Mouse (Mus musculus) cerebellum, adult 2 months (tissue): ENCODE data around the gene Ncoa5. TPM values are rescaled to one million over a fixed set of nuclear protein-coding genes. Genes with fewer than 3 reads are reported as not detected.

Experiments used
- DNase-seq, 2 experiments: peaks; one replicate each; pipeline ENCODE4 v3.0.0; 2021
- H3K27ac ChIP-seq: fragments of 200-500 bp; 2 replicates; pipeline ENCODE4 v1.5.1; 2012; ENCODE audit warnings: low read length, control low read depth, inconsistent platforms; ENCODE audit not compliant: insufficient read depth
- H3K27me3 ChIP-seq: fragments of 200-500 bp; 2 replicates; pipeline ENCODE4 v1.6.1; 2012; ENCODE audit warnings: inconsistent platforms, mild to moderate bottlenecking, low read length, moderate library complexity; ENCODE audit not compliant: control insufficient read depth, insufficient read depth
- H3K4me1 ChIP-seq: fragments of 200-500 bp; 2 replicates; pipeline ENCODE4 v1.6.1; 2011; ENCODE audit warnings: low read length; ENCODE audit not compliant: control insufficient read depth, insufficient read depth
- H3K4me3 ChIP-seq: fragments of 200-500 bp; replicated peaks from 2 replicates; pipeline ENCODE3; 2011; ENCODE audit warnings: mild to moderate bottlenecking, low read depth, low read length, control low read depth; ENCODE audit not compliant: insufficient read depth
- CTCF ChIP-seq: fragments of 200-500 bp; IDR thresholded peaks from 2 replicates; pipeline ENCODE4 v1.5.1; 2011; ENCODE audit warnings: low read depth, mild to moderate bottlenecking, control low read depth, low read length, moderate library complexity, borderline replicate concordance; ENCODE audit not compliant: insufficient read depth
- POLR2A ChIP-seq: fragments of 200-500 bp; IDR thresholded peaks from 2 replicates; pipeline ENCODE4 v1.6.1; 2011; ENCODE audit warnings: low read length, control low read depth, borderline replicate concordance; ENCODE audit not compliant: insufficient read depth
- WGBS: fragments of 180-500 bp; shearing (Covaris S2); methylation state at CpG from one replicate; pipeline ENCODE4 v1.1.7; 2018; 5-methylcytosine and 5-hydroxymethylcytosine counted together
- polyA plus RNA-seq: library from polyadenylated mRNA; depleted of rRNA; stranded (reverse); fragments of >200 nt; gene quantifications from 2 replicates; pipeline ENCODE4 v1.2.3, GENCODE M21; 2012; rRNA removed

The Ncoa5 gene
- polyA plus RNA-seq, 1 experiment: 54.9 TPM

DNA sequence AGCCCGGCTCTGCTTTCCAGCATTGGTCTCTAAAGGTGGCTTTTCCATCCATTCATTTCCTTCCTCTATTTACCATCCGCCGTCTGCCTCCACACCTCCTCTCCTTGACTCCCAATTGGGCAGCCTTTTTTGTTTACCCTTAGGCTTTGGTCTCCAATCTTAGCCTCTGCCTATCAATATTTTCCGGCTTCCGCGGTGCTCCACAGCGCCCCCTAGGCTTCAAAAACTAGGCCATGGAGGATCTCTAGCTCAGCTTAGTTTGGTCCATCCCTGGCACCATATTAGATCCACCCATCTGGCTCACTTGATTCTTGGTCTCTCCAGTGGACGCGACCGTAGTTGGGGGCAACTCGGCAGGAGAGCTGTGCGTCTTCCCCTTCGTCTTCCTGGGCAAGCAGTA is 84.2 kb downstream of the Ncoa5 start:
- peaks cover 5% of the 10 kb centered on the region for H3K4me1 ChIP-seq
- H3K4me3 ChIP-seq: no peak overlapping the region
- TF ChIP-seq POLR2A (no peak), CTCF (peak; percentile 47; the same call in 1 of the 2 replicates)
- no peak overlapping the region for H3K27ac ChIP-seq
- peak in 1 of 2 experiments; percentile 24 for DNase-seq
- H3K27me3 ChIP-seq: peaks cover 3% of the 10 kb centered on the region; the same call in 1 of the 2 replicates
- WGBS: 27% methylated on average over 13 of the region's 13 CpGs

Other genes starting within 250 kb of the Ncoa5 start
- gene Snx21, start 249.0 kb downstream of the Ncoa5 start, polyA plus RNA-seq: 70.7 and 70.8 TPM in 2 replicates
- 36.5 and 39.3 TPM in 2 replicates for gene Acot8, start 230.0 kb downstream of the Ncoa5 start, polyA plus RNA-seq
- gene Zswim3, start 229.8 kb downstream of the Ncoa5 start, polyA plus RNA-seq: 7.6 and 8.1 TPM in 2 replicates
- 19.4 and 20.0 TPM in 2 replicates for gene Zswim1, start 212.2 kb downstream of the Ncoa5 start, polyA plus RNA-seq
- 0.25 and 0.30 TPM in 2 replicates for gene Spata25, start 206.3 kb downstream of the Ncoa5 start, polyA plus RNA-seq
- 177 and 191 TPM in 2 replicates for gene Ctsa, start 202.0 kb downstream of the Ncoa5 start, polyA plus RNA-seq
- 6.1 and 6.3 TPM in 2 replicates for gene Neurl2, start 201.4 kb downstream of the Ncoa5 start, polyA plus RNA-seq
- gene Pltp, start 177.2 kb downstream of the Ncoa5 start, polyA plus RNA-seq: 203 and 218 TPM in 2 replicates
- gene Pcif1, start 155.6 kb downstream of the Ncoa5 start, polyA plus RNA-seq: 54.9 and 56.3 TPM in 2 replicates
- 32.0 and 34.7 TPM in 2 replicates for gene Zfp335, start 123.1 kb downstream of the Ncoa5 start, polyA plus RNA-seq
- gene Mmp9, start 94.1 kb downstream of the Ncoa5 start, polyA plus RNA-seq: 3.3 and 3.7 TPM in 2 replicates
- 386 and 396 TPM in 2 replicates for gene Slc12a5, start 74.1 kb downstream of the Ncoa5 start, polyA plus RNA-seq
- gene Cd40, start 20.8 kb upstream of the Ncoa5 start, polyA plus RNA-seq: 2.1 TPM in 2 replicates
- gene 1700025C18Rik, start 55.9 kb upstream of the Ncoa5 start, polyA plus RNA-seq: not detected in 2 replicates
- 51.9 and 56.3 TPM in 2 replicates for gene Cdh22, start 200.0 kb upstream of the Ncoa5 start, polyA plus RNA-seq